Mouse (Mus musculus) neural tube, embryonic 11.5 days (tissue): ENCODE data around the gene Lrch3. TPM values are rescaled to one million over a fixed set of nuclear protein-coding genes. Genes with fewer than 3 reads are reported as not detected.
"Not testable (repeated sequence)": the region's sequence is repeated elsewhere in the genome, so short reads cannot be mapped to it uniquely, and the experiment has no call there.

Source experiments
- ATAC-seq: fragments of 200-750 bp; cut with Nextera tagmentation; 2 replicates; pipeline ENCODE4 v1.8.0; 2017; ENCODE audit warnings: moderate number of reproducible peaks, mild to moderate bottlenecking, moderate TSS enrichment, moderate library complexity; ENCODE audit not compliant: insufficient read depth, low FRiP score, low TSS enrichment
- DNase-seq: peaks from one replicate; pipeline ENCODE4 v3.0.0-alpha.2; 2015; ENCODE audit warnings: low spot score
- H3K27ac ChIP-seq: fragments of 300-500 bp; sonication (generic); 2 replicates; pipeline ENCODE4 v1.5.1; 2014; ENCODE audit warnings: low read depth, mild to moderate bottlenecking, low read length
- H3K27me3 ChIP-seq: fragments of 300-500 bp; sonication (generic); 2 replicates; pipeline ENCODE4 v1.6.1; 2014; ENCODE audit warnings: mild to moderate bottlenecking, low read length, mixed read lengths; ENCODE audit not compliant: control insufficient read depth, insufficient read depth
- H3K36me3 ChIP-seq: fragments of 300-500 bp; sonication (generic); 2 replicates; pipeline ENCODE4 v1.6.1; 2014; ENCODE audit warnings: mild to moderate bottlenecking, low read length, moderate library complexity, mixed read lengths; ENCODE audit not compliant: control insufficient read depth, insufficient read depth
- H3K4me1 ChIP-seq: fragments of 300-500 bp; sonication (generic); 2 replicates; pipeline ENCODE4 v1.6.1; 2014; ENCODE audit warnings: low read length, mixed read lengths; ENCODE audit not compliant: control insufficient read depth, insufficient read depth
- H3K4me2 ChIP-seq: fragments of 300-500 bp; sonication (generic); 2 replicates; pipeline ENCODE4 v1.6.1; 2014; ENCODE audit warnings: low read depth, mild to moderate bottlenecking, moderate library complexity
- H3K4me3 ChIP-seq: fragments of 300-500 bp; sonication (generic); 2 replicates; pipeline ENCODE4 v1.5.1; 2014; ENCODE audit warnings: low read depth, low read length
- H3K9ac ChIP-seq: fragments of 300-500 bp; sonication (generic); 2 replicates; pipeline ENCODE4 v1.6.1; 2014; ENCODE audit warnings: mild to moderate bottlenecking, low read length
- H3K9me3 ChIP-seq: fragments of 300-500 bp; sonication (generic); 2 replicates; pipeline ENCODE4 v1.6.1; 2016; ENCODE audit warnings: low read length; ENCODE audit not compliant: control insufficient read depth
- WGBS: fragments of 180-500 bp; shearing (Covaris S2); extraction: QIAGEN DNeasy Blood & Tissue Kit; methylation state at CpG from one replicate; pipeline ENCODE4 v1.1.7; 2014; 5-methylcytosine and 5-hydroxymethylcytosine counted together
- polyA plus RNA-seq: library from polyadenylated mRNA; unstranded; fragments of >200 nt; fragmentation: Nextera tagmentation; extraction: Ambion mirVana; gene quantifications from 2 replicates; pipeline ENCODE4 v1.2.1, GENCODE M21; 2014

The Lrch3 gene
- polyA plus RNA-seq, 1 experiment from 2014 or later, result 42.4 TPM

- H3K36me3 ChIP-seq, result no peaks in the 10 kb centered on the region
- 24% methylated on average over 2 of the region's 2 CpGs for WGBS
- H3K4me2 ChIP-seq, result no peak overlapping the region
- ATAC-seq (no peak), DNase-seq (peak; percentile 13)
- H3K9ac ChIP-seq, result no peak overlapping the region
- H3K4me1 ChIP-seq, result no peaks in the 10 kb centered on the region; the same call in 1 of the 2 replicates
- H3K27ac ChIP-seq, result no peak overlapping the region
- no peak overlapping the region for H3K4me3 ChIP-seq
- no peaks in the 10 kb centered on the region for H3K27me3 ChIP-seq
- no peaks in the 10 kb centered on the region for H3K9me3 ChIP-seq
Measured at GRCm38 (mm10) chr16:32929918-32930317, 16.0 kb downstream of the Lrch3 start.

- no peaks in the 10 kb centered on the region for H3K9me3 ChIP-seq
- no peak for ATAC-seq
- H3K36me3 ChIP-seq, result no peaks in the 10 kb centered on the region
- H3K4me1 ChIP-seq, result no peaks in the 10 kb centered on the region; the same call in 1 of the 2 replicates
- 70% methylated on average over 2 of the region's 2 CpGs for WGBS
- no peaks in the 10 kb centered on the region for H3K27me3 ChIP-seq
- H3K4me2 ChIP-seq, result no peak overlapping the region
- no peak overlapping the region for H3K9ac ChIP-seq
- no peak for DNase-seq
- no peak overlapping the region for H3K4me3 ChIP-seq
- no peak overlapping the region for H3K27ac ChIP-seq
Measured at GRCm38 (mm10) chr16:32934470-32934869, 20.6 kb downstream of the Lrch3 start.

- Histone ChIP-seq H3K4me3 (no peak overlapping the region), H3K36me3 (no peaks in the 10 kb centered on the region), H3K4me2 (no peak overlapping the region), H3K9me3 (no peaks in the 10 kb centered on the region), H3K9ac (no peak overlapping the region), H3K27me3 (no peaks in the 10 kb centered on the region), H3K4me1 (no peaks in the 10 kb centered on the region), H3K27ac (no peak overlapping the region)
- WGBS, result 89% methylated on average over 1 of the region's 1 CpGs
- no peak for DNase-seq
- no peak for ATAC-seq
Measured at GRCm38 (mm10) chr16:32935088-32935487, 21.2 kb downstream of the Lrch3 start.

- no peaks in the 10 kb centered on the region for H3K9me3 ChIP-seq
- no peak overlapping the region for H3K4me2 ChIP-seq
- ATAC-seq (no peak), DNase-seq (no peak)
- H3K4me3 ChIP-seq, result no peak overlapping the region
- 95% methylated on average over 2 of the region's 2 CpGs for WGBS
- no peaks in the 10 kb centered on the region for H3K27me3 ChIP-seq
- no peaks in the 10 kb centered on the region for H3K4me1 ChIP-seq
- H3K36me3 ChIP-seq, result no peaks in the 10 kb centered on the region
- H3K9ac ChIP-seq, result no peak overlapping the region
- H3K27ac ChIP-seq, result no peak overlapping the region
Measured at GRCm38 (mm10) chr16:32937358-32937757, 23.5 kb downstream of the Lrch3 start.

- H3K4me2 ChIP-seq, ATAC-seq, DNase-seq, H3K27ac ChIP-seq, H3K27me3 ChIP-seq, H3K9me3 ChIP-seq, H3K4me3 ChIP-seq, H3K36me3 ChIP-seq, H3K4me1 ChIP-seq, H3K9ac ChIP-seq: not testable (repeated sequence)
- 24% methylated on average over 3 of the region's 3 CpGs for WGBS
Measured at GRCm38 (mm10) chr16:32939301-32939700, 25.4 kb downstream of the Lrch3 start.

GRCm38 (mm10) chr16:32939716-32940115, 25.8 kb downstream of the Lrch3 start:
- H3K9me3 ChIP-seq, H3K4me2 ChIP-seq, H3K27ac ChIP-seq, H3K36me3 ChIP-seq, H3K27me3 ChIP-seq, ATAC-seq, DNase-seq, H3K4me3 ChIP-seq, H3K9ac ChIP-seq, H3K4me1 ChIP-seq: not testable (repeated sequence)
- WGBS, result 96% methylated on average over 4 of the region's 4 CpGs

GRCm38 (mm10) chr16:32941226-32941625, 27.3 kb downstream of the Lrch3 start:
- H3K4me1 ChIP-seq, H3K9ac ChIP-seq, H3K27ac ChIP-seq, H3K9me3 ChIP-seq, DNase-seq, H3K36me3 ChIP-seq, H3K4me2 ChIP-seq, H3K27me3 ChIP-seq, ATAC-seq, H3K4me3 ChIP-seq: not testable (repeated sequence)
- WGBS, result 91% methylated on average over 2 of the region's 2 CpGs

- Histone ChIP-seq H3K27me3 (no peaks in the 10 kb centered on the region), H3K27ac (no peak overlapping the region), H3K9me3 (no peaks in the 10 kb centered on the region), H3K9ac (no peak overlapping the region), H3K4me2 (no peak overlapping the region), H3K36me3 (no peaks in the 10 kb centered on the region), H3K4me1 (no peaks in the 10 kb centered on the region), H3K4me3 (no peak overlapping the region)
- no peak for ATAC-seq
- WGBS, result 86% methylated on average over 5 of the region's 5 CpGs
- no peak for DNase-seq
Measured at GRCm38 (mm10) chr16:32942694-32943093, 28.8 kb downstream of the Lrch3 start.

GRCm38 (mm10) chr16:32945379-32945778, 31.5 kb downstream of the Lrch3 start:
- H3K4me2 ChIP-seq, result no peak overlapping the region
- ATAC-seq (no peak), DNase-seq (no peak)
- H3K4me3 ChIP-seq, result no peak overlapping the region
- H3K36me3 ChIP-seq, result no peaks in the 10 kb centered on the region
- H3K27me3 ChIP-seq, result no peaks in the 10 kb centered on the region
- H3K27ac ChIP-seq, result no peak overlapping the region
- WGBS, result 72% methylated on average over 5 of the region's 5 CpGs
- H3K9me3 ChIP-seq, result no peaks in the 10 kb centered on the region
- no peaks in the 10 kb centered on the region for H3K4me1 ChIP-seq
- H3K9ac ChIP-seq, result no peak overlapping the region
